Mouse (Mus musculus) T-helper 17 cell (primary cell): ENCODE measurements at regions not wholly inside any gene's neighbourhood (a gene's known extent, or its start where the extent isn't known, plus 50 kb on each side); places are given as distances from the start of the nearest gene placed in this dataset.

Experiments used
- in situ Hi-C, 2 experiments: fragments of 300-600 bp; cut with MboI, MseI; formaldehyde crosslinking; loops; 1 replicate in 1 of 2; 2 replicates in 1 of 2; pipeline ENCODE4 v1.15.1; 2025; ENCODE audit warnings: high pct_unique_total_duplicates in 2 of 2

- in situ Hi-C loops: loop anchor here in 1 of 2 experiments (5.0 kb wide), 1 partner anchor 38 kb away; no protein-coding TSS in a partner anchor
These were observed 50.9 kb upstream of the Atp12a start for GRCm38 (mm10) chr14:56313969-56314368.

GRCm38 (mm10) chr14:56314459-56314858, 50.4 kb upstream of the Atp12a start:
- in situ Hi-C loops: loop anchor here in 1 of 2 experiments (5.0 kb wide), 1 partner anchor 38 kb away; no protein-coding TSS in a partner anchor
